Mouse (Mus musculus) liver, embryonic 14.5 days (tissue): ENCODE measurements around the gene Hyal2. TPM values are rescaled to one million over a fixed set of nuclear protein-coding genes. Genes with fewer than 3 reads are reported as not detected.

Experiments
- ATAC-seq: fragments of 200-750 bp; cut with Nextera tagmentation; 2 replicates; pipeline ENCODE4 v1.8.0; 2017; ENCODE audit warnings: moderate number of reproducible peaks, mild to moderate bottlenecking, moderate library complexity; ENCODE audit not compliant: insufficient read depth
- DNase-seq, 3 experiments: peaks; one replicate each; pipeline ENCODE4 v3.0.0-alpha.2; 2012 to 2013; ENCODE audit warnings: low read depth in 3 of 3, low spot score in 3 of 3
- H3K27ac ChIP-seq: fragments of 300-500 bp; sonication (generic); 2 replicates; pipeline ENCODE4 v1.5.1; 2014; ENCODE audit warnings: moderate library complexity, mild to moderate bottlenecking, control low read depth, inconsistent platforms
- H3K27me3 ChIP-seq: fragments of 300-500 bp; sonication (generic); 2 replicates; pipeline ENCODE4 v1.6.1; 2014; ENCODE audit warnings: mild to moderate bottlenecking, low read length, moderate library complexity; ENCODE audit not compliant: control insufficient read depth, insufficient read depth
- H3K36me3 ChIP-seq: fragments of 300-500 bp; sonication (generic); replicated peaks from 2 replicates; pipeline ENCODE4 v1.6.1; 2014; ENCODE audit warnings: low read depth; ENCODE audit not compliant: control insufficient read depth, insufficient read depth
- H3K4me1 ChIP-seq, 2 experiments: fragments of 200-500 bp in 1 of 2; fragments of 300-500 bp in 1 of 2; sonication (generic) in 1 of 2; replicated peaks; 2 replicates each; pipeline ENCODE4 v1.6.1; 2012 to 2014; ENCODE audit warnings: antibody characterized with exemption in 1 of 2, inconsistent platforms in 1 of 2, low read length in 1 of 2; ENCODE audit not compliant: control insufficient read depth in 2 of 2, insufficient read depth in 2 of 2
- H3K4me2 ChIP-seq: fragments of 300-500 bp; sonication (generic); 2 replicates; pipeline ENCODE4 v1.6.1; 2014; ENCODE audit warnings: low read depth, mild to moderate bottlenecking, control low read depth, moderate library complexity
- H3K4me3 ChIP-seq, 2 experiments: fragments of 200-500 bp in 1 of 2; fragments of 300-500 bp in 1 of 2; sonication (generic) in 1 of 2; 2 replicates each; pipeline ENCODE4 v1.5.1; 2012 to 2014; ENCODE audit warnings: low read depth in 2 of 2, low read length in 2 of 2, mild to moderate bottlenecking in 2 of 2, control low read depth in 1 of 2, inconsistent platforms in 1 of 2, moderate library complexity in 1 of 2; ENCODE audit not compliant: insufficient read depth in 1 of 2
- H3K9ac ChIP-seq: fragments of 300-500 bp; sonication (generic); replicated peaks from 2 replicates; pipeline ENCODE4 v1.6.1; 2014; ENCODE audit warnings: mild to moderate bottlenecking, control low read depth, moderate library complexity
- H3K9me3 ChIP-seq: fragments of 300-500 bp; sonication (generic); 2 replicates; pipeline ENCODE4 v1.6.1; 2016; ENCODE audit warnings: low read length, mixed read lengths; ENCODE audit not compliant: control insufficient read depth
- CTCF ChIP-seq: IDR thresholded peaks from 2 replicates; pipeline ENCODE4 v1.5.1; 2016; ENCODE audit warnings: antibody characterized with exemption, low read depth, control low read depth
- EP300 ChIP-seq: IDR thresholded peaks from 2 replicates; pipeline ENCODE4 v1.6.1; 2016; ENCODE audit warnings: antibody characterized with exemption, low read depth
- WGBS: fragments of 180-500 bp; shearing (Covaris S2); extraction: QIAGEN DNeasy Blood & Tissue Kit; methylation state at CpG from one replicate; pipeline ENCODE4 v1.1.7; 2014; ENCODE audit not compliant: insufficient replicate concordance; 5-methylcytosine and 5-hydroxymethylcytosine counted together
- polyA plus RNA-seq, 2 experiments: library from polyadenylated mRNA; depleted of rRNA in 1 of 2; stranded (reverse) in 1 of 2; unstranded in 1 of 2; fragments of >200 nt; fragmentation: Nextera tagmentation in 1 of 2; extraction: Ambion mirVana in 1 of 2; gene quantifications; 2 replicates each; pipeline versions ENCODE4 v1.2.1 to v1.2.3; 2012 to 2014

Hyal2 gene
- polyA plus RNA-seq, 2 experiments: 19.9 to 47.0 TPM

DNA sequence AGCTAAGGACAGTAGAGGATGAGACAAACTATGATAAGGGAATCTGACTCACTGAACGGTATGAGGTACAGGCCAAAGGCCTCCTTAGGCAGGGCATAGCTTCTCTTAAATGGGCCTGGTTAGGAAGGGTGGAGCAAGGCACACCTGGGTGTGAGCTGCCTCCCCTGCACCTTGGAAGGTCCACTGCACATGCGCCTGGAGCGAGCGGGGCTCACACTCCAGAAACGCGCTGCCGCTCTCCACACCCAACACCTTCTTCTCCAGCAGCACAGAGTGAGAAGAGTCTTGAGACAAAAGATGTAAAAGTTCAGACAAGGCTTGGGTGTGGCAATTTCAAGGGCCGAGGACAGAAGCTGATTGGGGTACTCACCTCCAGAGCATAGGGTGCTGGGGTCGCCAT, 31.7 kb downstream of the Hyal2 start:
- no peak for TF ChIP-seq CTCF
- TF ChIP-seq EP300: no peak
- no peak for ATAC-seq
- Histone ChIP-seq H3K9me3 (no peaks in the 10 kb centered on the region), H3K27ac (no peak overlapping the region), H3K4me1 (peaks cover 0 to 7% of the 10 kb centered on the region in 2 experiments; a peak in 3 of 4 replicates), H3K4me2 (no peak overlapping the region), H3K36me3 (peaks cover 4% of the 10 kb centered on the region), H3K27me3 (no peaks in the 10 kb centered on the region; the same call in 1 of the 2 replicates), H3K9ac (no peak overlapping the region), H3K4me3 (no peak overlapping the region)
- 68% methylated on average over 9 of the region's 9 CpGs for WGBS
- no peak for DNase-seq

DNA sequence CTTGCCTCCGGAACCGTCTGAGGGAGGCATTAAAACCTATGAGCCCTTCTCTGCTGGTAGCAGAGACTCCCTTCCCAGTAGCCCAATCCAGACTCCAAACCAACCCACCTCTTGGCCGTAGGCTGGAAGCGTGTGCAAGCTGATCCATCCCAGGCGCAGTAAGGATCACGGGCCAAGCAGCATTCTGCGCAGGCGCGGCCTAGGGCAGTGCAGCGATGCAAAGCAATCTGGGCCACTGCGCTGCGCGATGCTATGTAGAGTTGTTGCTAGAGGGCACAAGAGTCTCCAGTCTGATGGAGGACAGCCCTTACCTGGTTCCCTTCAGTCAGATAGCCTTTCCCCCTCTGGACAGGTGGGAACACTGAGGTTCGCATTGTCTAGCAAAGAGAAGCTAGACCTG, 32.1 kb downstream of the Hyal2 start:
- Histone ChIP-seq H3K9me3 (no peaks in the 10 kb centered on the region), H3K9ac (no peak overlapping the region), H3K4me3 (no peak overlapping the region), H3K4me2 (no peak overlapping the region), H3K27ac (no peak overlapping the region), H3K4me1 (peaks cover 0 to 7% of the 10 kb centered on the region in 2 experiments; a peak in 3 of 4 replicates), H3K27me3 (no peaks in the 10 kb centered on the region; the same call in 1 of the 2 replicates), H3K36me3 (no peaks in the 10 kb centered on the region; the same call in 1 of the 2 replicates)
- TF ChIP-seq CTCF (no peak), EP300 (no peak)
- no peak for DNase-seq
- 74% methylated on average over 14 of the region's 14 CpGs for WGBS
- ATAC-seq: no peak

DNA sequence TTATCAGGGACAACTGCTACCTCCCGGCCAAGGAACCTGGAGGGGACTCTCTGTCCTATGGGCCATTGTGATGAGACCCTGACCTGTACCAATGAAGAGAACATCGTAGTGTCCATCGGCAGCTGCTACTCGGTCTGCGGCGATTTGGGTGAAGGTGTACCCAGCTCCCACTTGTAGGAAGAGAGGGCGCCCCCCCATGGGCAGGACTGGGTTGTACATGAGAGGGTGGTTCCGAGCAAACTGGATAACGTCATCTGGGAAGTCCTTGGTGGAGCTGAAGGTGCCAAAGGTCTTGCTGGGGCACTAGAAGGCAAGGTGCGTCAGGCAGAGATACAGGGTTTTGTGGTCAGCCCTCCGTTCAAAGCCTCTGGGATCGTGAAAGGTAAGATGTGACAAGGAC, 33.0 kb downstream of the Hyal2 start:
- H3K27ac ChIP-seq: no peak overlapping the region
- 63% methylated on average over 12 of the region's 12 CpGs for WGBS
- H3K4me2 ChIP-seq: no peak overlapping the region
- ATAC-seq (no peak), DNase-seq (no peak)
- H3K4me1 ChIP-seq: peaks cover 0 to 10% of the 10 kb centered on the region in 2 experiments; a peak in 3 of 4 replicates
- H3K9me3 ChIP-seq: no peaks in the 10 kb centered on the region
- no peaks in the 10 kb centered on the region for H3K36me3 ChIP-seq
- TF ChIP-seq EP300 (no peak), CTCF (peak; percentile 54)
- H3K9ac ChIP-seq: no peak overlapping the region
- H3K27me3 ChIP-seq: no peaks in the 10 kb centered on the region; the same call in 1 of the 2 replicates
- H3K4me3 ChIP-seq: no peak overlapping the region

DNA sequence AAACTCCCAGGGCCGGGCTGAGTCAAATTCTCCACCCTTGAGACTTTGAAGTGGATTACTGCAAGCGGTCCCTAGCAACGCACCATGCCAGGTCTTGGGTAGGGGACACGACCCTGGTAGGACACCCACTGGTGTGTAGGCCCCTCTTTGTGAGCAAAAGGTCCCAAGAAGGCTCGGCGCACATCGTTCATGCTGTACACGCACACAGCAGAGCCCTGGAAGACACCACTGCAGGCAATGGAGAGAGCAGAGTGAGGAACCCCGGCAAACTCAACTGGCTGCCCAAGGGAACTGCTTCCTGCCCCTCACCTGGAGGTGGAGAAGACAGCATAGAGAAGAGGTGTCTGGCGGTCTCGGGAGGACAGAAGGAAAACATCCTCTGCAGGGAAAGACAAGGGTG, 33.5 kb downstream of the Hyal2 start:
- no peak overlapping the region for H3K4me2 ChIP-seq
- H3K4me1 ChIP-seq: peaks cover 0 to 10% of the 10 kb centered on the region in 2 experiments; a peak in 3 of 4 replicates
- H3K4me3 ChIP-seq: no peak overlapping the region
- TF ChIP-seq EP300: no peak
- no peak for TF ChIP-seq CTCF
- ATAC-seq (no peak), DNase-seq (no peak)
- H3K9me3 ChIP-seq: no peaks in the 10 kb centered on the region
- H3K27me3 ChIP-seq: no peaks in the 10 kb centered on the region; the same call in 1 of the 2 replicates
- no peak overlapping the region for H3K27ac ChIP-seq
- H3K36me3 ChIP-seq: no peaks in the 10 kb centered on the region
- no peak overlapping the region for H3K9ac ChIP-seq
- WGBS: 78% methylated on average over 11 of the region's 11 CpGs

DNA sequence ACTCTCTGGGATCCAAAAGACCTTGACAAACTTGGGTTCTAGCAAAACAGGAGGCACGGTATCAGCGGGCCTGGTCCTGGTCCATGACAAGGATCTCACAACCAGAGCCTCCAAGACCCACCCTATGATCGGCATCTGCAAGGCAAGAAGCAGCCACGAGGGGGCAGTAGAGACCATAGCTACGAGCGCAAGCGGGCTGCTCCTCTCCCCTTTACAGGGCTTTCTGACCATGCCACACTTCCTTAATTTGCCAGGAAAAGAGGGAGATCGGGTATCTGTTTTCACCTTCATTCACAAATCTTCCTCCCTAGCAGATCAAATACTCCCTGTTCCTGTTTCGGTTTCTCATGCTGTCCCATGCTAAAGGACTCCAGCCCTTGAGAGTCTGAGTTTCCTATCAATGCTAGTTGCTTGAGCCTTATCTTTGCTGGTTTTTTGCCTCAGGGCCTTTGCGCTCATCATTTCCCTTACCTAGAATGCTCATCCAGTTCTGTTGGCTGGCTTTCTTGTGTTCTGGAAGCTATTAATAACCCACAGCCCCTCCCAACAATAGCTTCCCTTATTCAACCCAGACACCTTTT, 34.4 kb downstream of the Hyal2 start:
- ATAC-seq (peak; percentile 65), DNase-seq (peak; percentile 66 to 75 (median 70))
- H3K27me3 ChIP-seq: no peaks in the 10 kb centered on the region; the same call in 1 of the 2 replicates
- peak overlapping the region; percentile 25 to 31; a peak in 1 of 4 replicates for H3K4me3 ChIP-seq
- 4% methylated on average over 10 of the region's 10 CpGs for WGBS
- no peak overlapping the region for H3K27ac ChIP-seq
- TF ChIP-seq CTCF: peak; percentile 100
- TF ChIP-seq EP300: no peak
- no peaks in the 10 kb centered on the region for H3K36me3 ChIP-seq
- peaks cover 0 to 10% of the 10 kb centered on the region in 2 experiments; a peak in 3 of 4 replicates for H3K4me1 ChIP-seq
- no peak overlapping the region for H3K9ac ChIP-seq
- no peaks in the 10 kb centered on the region for H3K9me3 ChIP-seq
- peak overlapping the region; percentile 46 for H3K4me2 ChIP-seq
